Mouse (Mus musculus) stomach, embryonic 16.5 days (tissue): ENCODE data around the gene Cfap45. TPM values are rescaled to one million over a fixed set of nuclear protein-coding genes. Genes with fewer than 3 reads are reported as not detected.
A peak's percentile ranks its signal among the peaks of the same experiment; 100 is the strongest.

Source experiments
- ATAC-seq: fragments of 200-750 bp; cut with Nextera tagmentation; 2 replicates; pipeline ENCODE4 v1.8.0; 2017; ENCODE audit warnings: moderate number of reproducible peaks, moderate TSS enrichment; ENCODE audit not compliant: insufficient read depth, low FRiP score
- H3K27ac ChIP-seq: fragments of 300-500 bp; sonication (generic); 2 replicates; pipeline ENCODE4 v1.5.1; 2014; ENCODE audit warnings: low read length
- H3K27me3 ChIP-seq: fragments of 300-500 bp; sonication (generic); 2 replicates; pipeline ENCODE4 v1.6.1; 2014; ENCODE audit warnings: low read length, control low read depth, mixed read lengths; ENCODE audit not compliant: control insufficient read depth, insufficient read depth
- H3K36me3 ChIP-seq: fragments of 300-500 bp; sonication (generic); 2 replicates; pipeline ENCODE4 v1.6.1; 2014; ENCODE audit warnings: low read length; ENCODE audit not compliant: control insufficient read depth, insufficient read depth
- H3K4me1 ChIP-seq: fragments of 300-500 bp; sonication (generic); 2 replicates; pipeline ENCODE4 v1.6.1; 2014; ENCODE audit warnings: low read length, control low read depth, mixed read lengths; ENCODE audit not compliant: control insufficient read depth, insufficient read depth
- H3K4me2 ChIP-seq: fragments of 300-500 bp; sonication (generic); 2 replicates; pipeline ENCODE4 v1.6.1; 2014; ENCODE audit warnings: low read depth, low read length, mixed read lengths
- H3K4me3 ChIP-seq: fragments of 300-500 bp; sonication (generic); replicated peaks from 2 replicates; pipeline ENCODE4 v1.5.1; 2014; ENCODE audit warnings: mild to moderate bottlenecking, low read length
- H3K9ac ChIP-seq: fragments of 300-500 bp; sonication (generic); 2 replicates; pipeline ENCODE4 v1.6.1; 2014; ENCODE audit warnings: low read length
- H3K9me3 ChIP-seq: fragments of 300-500 bp; sonication (generic); replicated peaks from 2 replicates; pipeline ENCODE4 v1.6.1; 2016; ENCODE audit warnings: low read length, control low read depth; ENCODE audit not compliant: control insufficient read depth
- WGBS: fragments of 180-500 bp; shearing (Covaris S2); extraction: QIAGEN DNeasy Blood & Tissue Kit; methylation state at CpG from one replicate; pipeline ENCODE4 v1.1.7; 2014; 5-methylcytosine and 5-hydroxymethylcytosine counted together
- polyA plus RNA-seq: library from polyadenylated mRNA; unstranded; fragments of >200 nt; fragmentation: Nextera tagmentation; extraction: Ambion mirVana; gene quantifications from 2 replicates; pipeline ENCODE4 v1.2.1, GENCODE M21; 2015

Cfap45 gene
- polyA plus RNA-seq, 1 experiment from 2014 or later, result 2.6 TPM

DNA sequence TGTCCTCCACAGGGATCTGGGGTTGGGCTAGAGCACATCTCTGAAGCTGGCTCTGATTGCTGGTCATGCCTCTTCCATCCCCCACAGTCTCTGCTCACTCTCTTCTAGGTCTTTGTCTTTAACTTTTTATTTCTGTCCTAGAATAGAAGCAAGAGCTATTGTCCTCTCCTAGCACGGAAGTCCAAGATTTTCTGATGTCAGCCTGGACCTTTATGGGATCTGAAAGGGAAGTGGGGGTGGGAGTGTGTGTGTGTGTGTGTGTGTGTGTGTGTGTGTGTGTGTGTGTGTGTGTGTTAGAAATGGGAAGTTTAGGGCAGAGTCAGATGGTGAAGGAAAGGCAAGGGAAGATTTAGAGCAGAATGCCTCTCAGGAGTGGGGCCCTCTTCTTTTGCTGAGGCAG is 32.0 kb downstream of the Cfap45 start:
- Histone ChIP-seq H3K4me2 (no peak overlapping the region), H3K9me3 (no peaks in the 10 kb centered on the region), H3K9ac (no peak overlapping the region), H3K27ac (peak overlapping the region; percentile 81; the same call in 1 of the 2 replicates), H3K36me3 (no peaks in the 10 kb centered on the region), H3K4me1 (peaks cover 12% of the 10 kb centered on the region), H3K4me3 (no peak overlapping the region), H3K27me3 (no peaks in the 10 kb centered on the region; the same call in 1 of the 2 replicates)
- no peak for ATAC-seq
- 64% methylated on average over 1 of the region's 1 CpGs for whole genome bisulfite sequencing

DNA sequence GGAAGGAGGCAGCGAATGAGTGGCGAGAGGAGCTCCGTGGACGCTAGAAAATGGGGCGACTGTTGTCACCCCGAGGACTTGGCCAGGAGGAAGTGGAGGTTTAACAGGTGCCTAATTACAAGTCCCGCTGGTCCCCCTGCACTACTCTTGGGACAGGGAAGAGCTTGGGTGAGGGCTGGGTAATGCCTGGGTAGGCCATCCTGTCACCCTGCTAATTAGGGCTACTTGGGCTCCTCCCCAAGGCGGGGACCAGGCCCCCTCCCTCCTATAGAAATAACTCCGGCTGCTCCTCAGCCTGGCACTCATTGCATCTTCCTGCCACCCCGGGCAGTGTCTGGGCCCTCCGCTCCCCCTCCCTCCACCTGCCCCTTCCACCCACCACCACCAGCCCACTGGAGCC is 35.0 kb downstream of the Cfap45 start, which contains the start of gene Vsig8:
Gene Vsig8 (plus strand): TSS at position 301 of the 400 bp plus-strand sequence.
- Histone ChIP-seq H3K27me3 (peaks cover 5% of the 10 kb centered on the region; the same call in 1 of the 2 replicates), H3K9me3 (no peaks in the 10 kb centered on the region), H3K9ac (peak within 1 kb of the TSS; percentile 48), H3K4me3 (peak within 1 kb of the TSS; percentile 21), H3K27ac (peak within 1 kb of the TSS; percentile 67), H3K4me1 (0 out of 2 replicates have a peak, but pooled peaks cover 2% of the 10 kb centered on the region), H3K4me2 (peak within 1 kb of the TSS; percentile 40), H3K36me3 (no peaks in the 10 kb centered on the region)
- whole genome bisulfite sequencing, result 72% methylated on average over 11 of the region's 11 CpGs
- no peak for ATAC-seq

DNA sequence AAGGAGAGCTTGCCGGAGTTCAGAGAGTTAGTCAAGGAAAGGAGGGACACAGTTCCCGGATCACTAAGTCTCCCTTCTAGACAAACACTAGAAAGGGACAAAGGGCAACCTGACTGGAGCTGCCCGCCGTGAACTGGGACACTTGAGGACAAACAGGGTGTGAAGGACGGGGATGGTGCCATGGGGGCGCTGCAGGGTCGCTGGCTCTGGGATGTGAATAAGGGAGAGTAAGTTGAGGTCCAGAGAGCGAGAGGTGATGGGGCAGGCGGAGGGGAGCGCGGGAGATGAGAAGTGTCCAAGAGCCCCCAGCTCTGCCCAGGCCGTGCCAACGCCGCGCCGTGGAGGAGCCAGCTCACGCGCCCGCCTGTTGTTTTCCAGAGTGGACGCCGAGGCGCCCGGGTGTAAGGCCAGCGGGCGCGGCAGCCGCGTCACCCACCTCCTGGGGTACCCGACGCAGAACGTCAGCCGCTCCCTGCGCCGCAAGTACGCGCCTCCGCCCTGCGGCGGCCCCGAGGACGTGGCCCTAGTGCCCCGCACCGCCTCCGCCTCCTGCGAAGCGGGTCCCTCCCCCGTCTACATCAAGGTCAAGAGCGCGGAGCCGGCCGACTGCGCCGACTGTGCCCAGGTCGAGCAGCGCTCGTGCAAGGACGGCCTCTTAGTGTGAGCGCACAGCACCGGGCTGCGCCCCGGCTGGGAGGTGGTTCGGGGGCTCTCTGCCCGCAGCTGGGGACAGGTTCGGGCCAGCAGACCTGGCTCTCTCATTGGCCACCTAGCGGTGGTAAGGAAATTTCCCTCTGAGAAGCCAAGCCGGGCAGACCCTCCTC is 42.3 kb downstream of the Cfap45 start:
- WGBS, result under 1% methylated on average over 66 of the region's 66 CpGs

DNA sequence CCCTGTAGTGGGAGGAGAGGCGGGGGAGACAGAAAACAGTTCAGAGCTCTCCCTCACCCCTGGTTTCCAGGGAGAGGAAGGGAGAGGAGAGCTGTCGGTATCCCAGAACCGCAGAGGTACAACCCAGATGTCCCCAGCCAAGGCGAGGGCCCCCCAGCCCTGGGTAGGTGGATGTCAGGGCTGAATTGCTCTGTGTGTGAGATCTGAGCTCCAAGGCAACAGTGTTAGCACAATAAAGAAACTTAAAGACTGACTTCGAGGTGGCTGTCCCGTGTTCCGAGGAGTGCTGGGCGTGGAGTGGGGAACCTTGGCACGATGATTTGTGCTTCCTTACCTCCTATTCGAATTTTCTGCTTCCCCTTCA is 42.8 kb downstream of the Cfap45 start:
- Histone ChIP-seq H3K27me3 (peaks cover 16% of the 10 kb centered on the region), H3K4me1 (peaks cover 12% of the 10 kb centered on the region; the same call in 1 of the 2 replicates), H3K27ac (peak overlapping the region; percentile 44; the same call in 1 of the 2 replicates), H3K9me3 (no peaks in the 10 kb centered on the region), H3K4me2 (peak overlapping the region; percentile 93), H3K9ac (peak overlapping the region; percentile 82), H3K36me3 (no peaks in the 10 kb centered on the region), H3K4me3 (peak overlapping the region; percentile 72)
- 0 out of 2 replicates have a peak, but pooled peaks have one; percentile 4 for ATAC-seq
- WGBS, result 4% methylated on average over 10 of the region's 10 CpGs

More for the DNA sequence above, 42.3 kb downstream of the Cfap45 start:
- ATAC-seq, result peak; percentile 87
- Histone ChIP-seq H3K27me3 (peaks cover 16% of the 10 kb centered on the region), H3K27ac (peak overlapping the region; percentile 44; the same call in 1 of the 2 replicates), H3K4me3 (peak overlapping the region; percentile 72), H3K9me3 (no peaks in the 10 kb centered on the region), H3K36me3 (no peaks in the 10 kb centered on the region), H3K4me1 (peaks cover 12% of the 10 kb centered on the region; the same call in 1 of the 2 replicates), H3K9ac (peak overlapping the region; percentile 82), H3K4me2 (peak overlapping the region; percentile 93)

DNA sequence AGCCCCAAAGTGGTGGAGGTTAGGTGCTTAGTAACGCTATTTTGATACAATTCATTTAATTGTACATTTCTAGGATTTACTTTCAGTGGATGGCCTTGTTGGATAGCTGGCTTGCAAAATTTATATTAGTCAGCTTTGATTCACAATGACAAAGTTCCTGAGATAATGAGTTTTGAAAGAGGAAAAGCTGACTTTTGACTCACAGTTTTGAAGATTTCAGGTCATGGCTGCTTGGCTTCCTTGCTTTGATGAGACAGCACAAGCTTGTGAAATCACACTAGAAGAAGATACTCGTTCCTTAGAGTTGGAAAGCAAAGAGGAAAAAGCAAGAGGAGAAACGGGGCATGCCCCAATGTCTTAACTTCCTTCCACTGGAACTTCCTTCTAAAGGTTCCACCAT is 45.5 kb downstream of the Cfap45 start:
- Histone ChIP-seq H3K4me2 (no peak overlapping the region), H3K27me3 (peaks cover 8% of the 10 kb centered on the region), H3K4me3 (no peak overlapping the region), H3K27ac (no peak overlapping the region), H3K9me3 (no peaks in the 10 kb centered on the region), H3K4me1 (peaks cover 10% of the 10 kb centered on the region; the same call in 1 of the 2 replicates), H3K9ac (no peak overlapping the region), H3K36me3 (no peaks in the 10 kb centered on the region)
- 62% methylated on average over 3 of the region's 3 CpGs for WGBS
- ATAC-seq, result no peak

DNA sequence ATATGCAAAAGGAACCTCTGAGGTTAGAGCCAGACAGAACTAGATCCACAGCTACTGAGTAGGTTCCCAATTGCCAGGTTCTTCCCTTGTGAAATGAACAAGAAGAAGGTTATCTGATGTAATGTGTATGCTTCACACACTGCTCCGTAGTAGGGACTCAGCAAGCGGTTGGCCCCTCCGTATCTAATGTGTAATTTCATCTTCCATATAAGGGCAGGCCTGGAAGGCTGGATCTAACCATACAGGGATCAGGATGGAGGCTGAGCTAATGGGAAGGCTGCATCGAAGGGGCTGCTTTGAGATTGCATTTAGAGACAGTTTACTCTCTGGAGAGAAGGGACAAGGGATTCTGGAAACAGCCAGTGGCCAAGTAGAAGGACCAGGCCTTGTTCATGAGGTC is 47.2 kb downstream of the Cfap45 start:
- no peak overlapping the region for H3K4me3 ChIP-seq
- no peak overlapping the region for H3K27ac ChIP-seq
- no peak for ATAC-seq
- no peak overlapping the region for H3K4me2 ChIP-seq
- no peaks in the 10 kb centered on the region for H3K36me3 ChIP-seq
- H3K4me1 ChIP-seq, result no peaks in the 10 kb centered on the region
- WGBS, result 26% methylated on average over 4 of the region's 4 CpGs
- no peak overlapping the region for H3K9ac ChIP-seq
- no peaks in the 10 kb centered on the region for H3K9me3 ChIP-seq
- H3K27me3 ChIP-seq, result no peaks in the 10 kb centered on the region

DNA sequence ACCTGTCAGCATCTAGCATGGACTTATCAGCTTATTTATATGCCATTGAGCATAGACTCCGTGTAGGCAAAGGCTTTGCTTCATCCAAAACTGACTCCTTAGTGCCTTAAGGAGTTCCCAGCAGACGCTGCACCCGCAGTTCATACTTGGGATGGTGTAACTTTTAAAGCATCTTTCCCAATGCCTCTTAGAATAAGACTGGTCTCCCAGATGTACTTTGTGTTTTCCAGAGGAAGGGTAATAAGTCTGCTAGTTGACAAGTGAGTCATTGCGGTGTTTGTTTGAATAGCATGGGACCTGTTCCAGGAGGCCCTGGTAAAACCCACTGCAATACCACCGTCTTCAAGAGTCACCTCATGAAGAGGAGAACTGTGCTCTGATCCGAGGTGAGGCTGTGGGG is 59.5 kb downstream of the Cfap45 start:
- ATAC-seq, result no peak
- Histone ChIP-seq H3K9me3 (no peaks in the 10 kb centered on the region), H3K27me3 (no peaks in the 10 kb centered on the region), H3K4me2 (no peak overlapping the region), H3K4me1 (no peaks in the 10 kb centered on the region), H3K9ac (no peak overlapping the region), H3K4me3 (no peak overlapping the region), H3K36me3 (no peaks in the 10 kb centered on the region), H3K27ac (no peak overlapping the region)
- 49% methylated on average over 6 of the region's 6 CpGs for WGBS

DNA sequence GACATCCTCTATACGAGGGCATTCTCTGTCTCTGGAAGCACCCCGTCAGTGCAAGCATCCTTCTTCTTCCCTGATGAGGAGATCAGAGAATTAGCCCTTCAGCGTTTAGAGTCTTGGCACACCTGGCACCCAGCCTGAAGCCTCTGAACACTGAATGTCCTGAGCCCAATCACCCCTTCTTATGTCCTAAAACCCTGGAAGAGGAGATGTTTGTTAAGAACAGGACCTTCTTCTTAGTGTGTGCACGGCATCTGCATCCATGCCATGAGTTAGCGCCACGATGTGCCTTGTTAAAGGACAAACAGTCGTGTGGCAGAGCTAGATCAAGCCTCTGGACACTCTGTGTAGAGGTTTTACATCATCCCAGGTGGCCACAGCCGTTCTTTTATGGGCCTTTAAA is 61.8 kb downstream of the Cfap45 start:
- no peak overlapping the region for H3K9ac ChIP-seq
- no peaks in the 10 kb centered on the region for H3K9me3 ChIP-seq
- no peaks in the 10 kb centered on the region for H3K36me3 ChIP-seq
- no peak overlapping the region for H3K27ac ChIP-seq
- no peak overlapping the region for H3K4me3 ChIP-seq
- ATAC-seq, result no peak
- H3K27me3 ChIP-seq, result no peaks in the 10 kb centered on the region
- no peak overlapping the region for H3K4me2 ChIP-seq
- peaks cover 4% of the 10 kb centered on the region; the same call in 1 of the 2 replicates for H3K4me1 ChIP-seq
- 81% methylated on average over 8 of the region's 8 CpGs for WGBS

DNA sequence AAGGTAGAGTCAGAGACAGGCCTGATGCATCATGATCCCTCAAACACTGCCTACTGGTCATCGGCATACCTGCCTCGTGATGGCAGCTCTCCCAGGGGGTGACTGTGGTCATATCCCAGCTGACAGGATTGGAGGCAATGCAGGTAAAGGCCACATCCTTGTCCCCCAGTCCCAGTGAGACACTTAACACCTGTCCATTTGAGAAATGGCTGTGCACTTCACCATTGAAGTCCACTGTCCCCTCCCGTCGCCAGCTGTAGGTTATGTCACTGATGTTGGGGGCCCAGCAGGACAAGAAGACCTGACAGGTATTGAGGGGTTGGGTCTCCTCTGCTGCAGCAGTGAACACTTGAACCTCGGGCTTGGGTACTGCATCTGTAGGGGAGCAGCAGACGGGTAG is 63.7 kb downstream of the Cfap45 start:
- no peak overlapping the region for H3K4me3 ChIP-seq
- no peak overlapping the region for H3K27ac ChIP-seq
- peaks cover 4% of the 10 kb centered on the region; the same call in 1 of the 2 replicates for H3K4me1 ChIP-seq
- no peak overlapping the region for H3K4me2 ChIP-seq
- no peaks in the 10 kb centered on the region for H3K36me3 ChIP-seq
- no peaks in the 10 kb centered on the region for H3K27me3 ChIP-seq
- no peak for ATAC-seq
- no peaks in the 10 kb centered on the region for H3K9me3 ChIP-seq
- H3K9ac ChIP-seq, result no peak overlapping the region
- WGBS, result 90% methylated on average over 6 of the region's 6 CpGs
